Mouse (Mus musculus) megakaryocyte, embryonic 14.5 days (primary cell): ENCODE results near the gene Grin3b.

Experiments used
- FLI1 ChIP-seq: IDR thresholded peaks from 2 replicates; pipeline ENCODE4 v1.6.1; 2012; ENCODE audit warnings: low read length, inconsistent platforms, mixed read lengths
- GATA1 ChIP-seq: IDR thresholded peaks from 3 replicates; pipeline ENCODE4 v1.6.1; 2012; ENCODE audit warnings: mixed read lengths, low read length, inconsistent platforms, borderline replicate concordance

DNA sequence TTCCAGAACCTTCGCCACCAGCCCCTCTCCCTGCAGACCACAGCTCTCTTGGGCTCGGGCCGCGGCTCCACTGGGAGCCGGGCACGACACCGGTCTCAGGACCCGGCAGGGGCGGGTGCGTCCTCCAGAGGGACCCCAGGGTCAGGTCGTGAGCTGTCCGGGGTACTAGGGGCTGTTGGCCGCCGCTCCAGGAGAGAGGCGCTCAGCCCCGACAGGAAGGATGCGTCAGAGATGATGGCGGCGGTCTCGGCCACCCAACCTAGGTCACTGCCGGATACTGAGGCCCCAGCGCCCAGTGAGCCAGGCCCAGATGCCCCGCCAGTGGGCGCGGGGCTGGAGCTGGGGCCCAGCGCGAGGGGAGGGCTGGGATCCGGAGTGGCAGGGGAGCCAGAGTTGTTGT is 6.8 kb downstream of the Grin3b start:
- TF ChIP-seq GATA1 (no peak), FLI1 (no peak)
